Mouse (Mus musculus): ENCODE data around the gene Dcaf12. TPM values are rescaled to one million over a fixed set of nuclear protein-coding genes. Genes with fewer than 3 reads are reported as not detected.
A peak's percentile ranks its signal among the peaks of the same experiment; 100 is the strongest.

The Dcaf12 gene
- total and polyA plus RNA-seq, 3 experiments = 26.5 to 57.9 (median 31.5) TPM

DNA sequence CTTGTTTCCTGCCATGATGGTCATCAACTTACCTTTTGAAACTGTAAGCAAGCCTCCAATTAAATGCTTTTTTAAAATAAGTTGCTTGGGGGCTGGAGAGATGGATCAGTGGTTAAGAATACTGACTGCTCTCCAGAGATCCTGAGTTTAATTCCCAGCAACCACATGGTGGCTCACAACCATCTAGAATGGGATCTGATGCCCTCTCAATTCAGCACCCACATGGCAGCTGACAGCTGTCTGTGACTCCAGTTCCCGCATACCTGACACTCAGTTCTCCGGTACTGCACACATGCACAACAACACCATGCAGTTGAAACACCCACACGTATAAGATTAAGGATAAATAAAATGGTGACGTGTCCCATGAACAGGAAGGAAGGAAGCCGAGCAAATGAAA is 3.6 kb upstream of the Dcaf12 start:
- Histone ChIP-seq H3K27me3 (ENCODE audit: control insufficient read depth, insufficient read depth, low read length) (no peaks in the 10 kb centered on the region), H3K79me2 (replicated peaks; ENCODE audit: control insufficient read depth, insufficient read depth, low read length) (no peaks in the 10 kb centered on the region), H3K36me3 (ENCODE audit: control insufficient read depth, insufficient read depth, low read length) (peaks cover 1% of the 10 kb centered on the region), H3K27ac (no peak overlapping the region), H3K4me3 (no peak overlapping the region), H3K4me1 (ENCODE audit: control insufficient read depth, insufficient read depth, low read length) (peaks cover 4% of the 10 kb centered on the region), H3K9ac (ENCODE audit: low read depth, low read length) (no peak overlapping the region)
- 61% methylated on average over 5 of the region's 5 CpGs for WGBS
- intact Hi-C loops (cut with DNase I) = no loop called here
- DNase-seq = no peak
- no peak for TF ChIP-seq EP300 (IDR thresholded peaks at IDR 0.05; ENCODE audit: insufficient read depth, low read depth, low read length)
- TF ChIP-seq CTCF (IDR thresholded peaks at IDR 0.05) = no peak
- TF ChIP-seq POLR2A (IDR thresholded peaks at IDR 0.05; ENCODE audit: insufficient read depth, low read depth, low read length) = no peak

DNA sequence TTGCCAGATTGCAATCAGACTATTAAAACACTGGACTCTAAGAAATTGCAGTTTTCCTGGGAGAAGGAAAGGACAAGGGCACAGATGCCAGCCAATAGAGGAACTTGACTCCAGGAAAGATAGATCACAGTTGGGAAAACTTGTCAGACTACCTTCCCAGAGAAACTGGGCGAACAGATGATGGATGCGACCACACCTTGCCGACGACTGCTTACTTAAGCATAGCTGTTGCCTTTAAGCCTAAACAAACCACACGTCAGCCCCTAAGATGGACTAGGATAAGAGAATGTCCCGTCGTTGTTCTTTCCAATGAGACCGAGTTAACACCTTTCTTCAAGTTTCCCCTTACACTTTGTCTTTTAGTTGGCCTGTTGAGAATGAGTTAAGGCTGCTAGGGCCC is 484 bp upstream of the Dcaf12 start:
- H3K27ac ChIP-seq = peak overlapping the region; percentile 100
- H3K36me3 ChIP-seq (ENCODE audit: control insufficient read depth, insufficient read depth, low read length) = peaks cover 14% of the 10 kb centered on the region
- peaks cover 4% of the 10 kb centered on the region for H3K4me1 ChIP-seq (ENCODE audit: control insufficient read depth, insufficient read depth, low read length)
- H3K9ac ChIP-seq (ENCODE audit: low read depth, low read length) = peak overlapping the region; percentile 58
- intact Hi-C loops (cut with DNase I) = loop anchor here (1.0 to 2.0 kb wide), 3 partner anchors 34 to 74 kb away; partner anchors contain the start of gene Ubap2
- no peaks in the 10 kb centered on the region for H3K27me3 ChIP-seq (ENCODE audit: control insufficient read depth, insufficient read depth, low read length)
- 57% methylated on average over 8 of the region's 8 CpGs for WGBS
- H3K79me2 ChIP-seq (replicated peaks; ENCODE audit: control insufficient read depth, insufficient read depth, low read length) = no peaks in the 10 kb centered on the region
- peak overlapping the region; percentile 81 for H3K4me3 ChIP-seq
- no peak for DNase-seq
- TF ChIP-seq CTCF (IDR thresholded peaks at IDR 0.05) (no peak), EP300 (IDR thresholded peaks at IDR 0.05; ENCODE audit: insufficient read depth, low read depth, low read length) (no peak), POLR2A (IDR thresholded peaks at IDR 0.05; ENCODE audit: insufficient read depth, low read depth, low read length) (no peak)

DNA sequence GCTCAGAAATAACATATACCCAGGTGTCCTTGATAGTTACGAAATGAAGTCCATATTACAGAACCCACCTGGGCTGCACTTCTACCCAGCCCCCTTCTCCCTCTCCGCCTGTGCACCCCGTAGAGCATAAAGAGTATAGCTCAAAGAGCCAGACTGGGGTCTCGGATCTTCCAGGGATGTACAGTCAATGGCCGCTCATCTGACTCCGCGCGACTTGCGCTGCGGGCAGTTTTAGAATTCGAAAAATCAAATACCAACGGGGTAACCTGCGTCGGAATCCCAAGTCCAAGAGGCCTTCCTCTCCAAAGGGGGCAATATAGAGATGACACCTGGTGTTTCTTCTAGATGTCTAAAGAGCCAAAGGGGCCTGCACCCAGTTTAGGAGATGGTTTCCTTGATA is 967 bp downstream of the Dcaf12 start:
- H3K79me2 ChIP-seq (replicated peaks; ENCODE audit: control insufficient read depth, insufficient read depth, low read length) = peaks cover 1% of the 10 kb centered on the region; the same call in 1 of the 2 replicates
- peak in 1 of 2 experiments; percentile 36 for DNase-seq
- intact Hi-C loops (cut with DNase I) = loop anchor here (2.0 kb wide), 2 partner anchors 39 to 75 kb away; partner anchors contain the start of gene Ubap2
- H3K4me1 ChIP-seq (ENCODE audit: control insufficient read depth, insufficient read depth, low read length) = peaks cover 4% of the 10 kb centered on the region
- H3K4me3 ChIP-seq = peak overlapping the region; percentile 81
- no peak for TF ChIP-seq EP300 (IDR thresholded peaks at IDR 0.05; ENCODE audit: insufficient read depth, low read depth, low read length)
- no peak for TF ChIP-seq CTCF (IDR thresholded peaks at IDR 0.05)
- TF ChIP-seq POLR2A (IDR thresholded peaks at IDR 0.05; ENCODE audit: insufficient read depth, low read depth, low read length) = no peak
- peaks cover 14% of the 10 kb centered on the region for H3K36me3 ChIP-seq (ENCODE audit: control insufficient read depth, insufficient read depth, low read length)
- whole genome bisulfite sequencing = 10% methylated on average over 14 of the region's 14 CpGs
- no peaks in the 10 kb centered on the region for H3K27me3 ChIP-seq (ENCODE audit: control insufficient read depth, insufficient read depth, low read length)
- H3K9ac ChIP-seq (ENCODE audit: low read depth, low read length) = peak overlapping the region; percentile 96
- H3K27ac ChIP-seq = peak overlapping the region; percentile 100

DNA sequence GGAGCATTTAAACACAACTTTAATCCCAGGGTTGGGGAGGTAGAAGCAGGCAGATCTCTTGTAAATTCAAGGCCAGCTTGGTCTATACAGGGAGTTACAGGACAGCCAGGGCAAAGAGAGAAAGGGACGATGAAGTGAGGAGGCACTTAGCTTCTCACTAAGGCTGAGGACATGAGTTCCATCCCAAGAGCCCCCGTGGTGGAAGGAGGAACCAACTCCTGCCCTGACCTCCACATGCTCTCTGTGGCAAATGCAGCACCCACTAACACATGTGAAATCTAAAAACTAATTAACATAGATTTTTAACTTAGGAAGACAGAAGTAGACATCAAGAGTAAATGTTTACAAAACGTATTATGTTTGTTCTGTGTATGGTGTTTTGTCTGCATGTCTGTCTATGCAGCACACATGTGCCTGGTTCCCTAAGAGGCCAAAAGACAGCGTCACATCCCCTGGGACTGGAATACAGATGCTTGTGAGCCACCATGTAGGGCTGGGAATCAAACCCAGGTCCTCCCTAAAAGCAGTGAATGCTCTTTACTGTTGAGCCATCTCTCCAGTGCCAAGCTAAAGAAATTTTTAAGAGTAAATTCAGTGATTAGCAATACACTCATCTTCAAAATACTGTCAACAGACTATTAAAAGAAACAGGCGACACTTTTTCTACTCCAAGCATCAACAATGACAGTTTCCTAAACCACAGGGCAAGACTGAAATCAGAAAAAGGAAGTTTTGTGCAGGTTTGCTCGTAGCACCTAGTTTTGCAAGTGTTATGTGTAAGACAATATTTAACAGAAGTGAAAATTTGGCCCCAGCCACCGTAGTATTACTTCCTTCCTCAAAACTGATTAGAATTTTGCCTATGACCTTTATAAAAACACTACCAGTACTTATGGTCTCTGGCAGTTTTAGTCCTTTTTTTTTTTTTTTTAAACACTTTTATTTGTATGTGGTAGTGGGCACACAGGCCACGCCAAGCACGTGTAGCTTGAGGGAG is 3.8 kb downstream of the Dcaf12 start:
- no peak for TF ChIP-seq POLR2A (IDR thresholded peaks at IDR 0.05; ENCODE audit: insufficient read depth, low read depth, low read length)
- TF ChIP-seq EP300 (IDR thresholded peaks at IDR 0.05; ENCODE audit: insufficient read depth, low read depth, low read length) = no peak
- no peak for TF ChIP-seq CTCF (IDR thresholded peaks at IDR 0.05)
- DNase-seq = no peak
- 73% methylated on average over 9 of the region's 9 CpGs for WGBS
- H3K36me3 ChIP-seq (ENCODE audit: control insufficient read depth, insufficient read depth, low read length) = peaks cover 18% of the 10 kb centered on the region
- no peak overlapping the region for H3K4me3 ChIP-seq
- H3K79me2 ChIP-seq (replicated peaks; ENCODE audit: control insufficient read depth, insufficient read depth, low read length) = peaks cover 3% of the 10 kb centered on the region; the same call in 1 of the 2 replicates
- H3K4me1 ChIP-seq (ENCODE audit: control insufficient read depth, insufficient read depth, low read length) = peaks cover 6% of the 10 kb centered on the region
- H3K9ac ChIP-seq (ENCODE audit: low read depth, low read length) = no peak overlapping the region
- H3K27me3 ChIP-seq (ENCODE audit: control insufficient read depth, insufficient read depth, low read length) = no peaks in the 10 kb centered on the region
- no peak overlapping the region; the same call in 1 of the 2 replicates for H3K27ac ChIP-seq
- intact Hi-C loops (cut with DNase I) = no loop called here

DNA sequence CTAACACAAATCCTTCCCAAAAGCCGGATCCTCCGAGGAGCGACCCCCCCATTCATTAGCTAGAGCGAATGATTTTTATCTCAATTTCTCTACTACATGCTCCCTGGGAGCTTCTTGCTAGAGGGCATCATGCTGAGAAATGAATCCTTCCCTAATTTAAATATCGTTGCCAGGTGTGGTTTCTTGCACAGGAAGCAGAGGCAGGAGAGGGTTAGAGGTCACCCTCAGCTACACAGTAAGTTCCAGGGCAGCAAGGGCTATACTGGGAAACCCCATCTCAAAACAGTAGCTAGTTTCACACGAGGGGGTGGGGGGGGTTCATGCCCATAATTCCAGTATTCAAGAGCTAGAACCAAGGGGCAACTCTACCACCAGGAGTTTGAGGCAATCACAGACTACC is 7.3 kb downstream of the Dcaf12 start:
- H3K27me3 ChIP-seq (ENCODE audit: control insufficient read depth, insufficient read depth, low read length) = no peaks in the 10 kb centered on the region
- H3K27ac ChIP-seq = no peak overlapping the region
- peaks cover 13% of the 10 kb centered on the region for H3K36me3 ChIP-seq (ENCODE audit: control insufficient read depth, insufficient read depth, low read length)
- peaks cover 3% of the 10 kb centered on the region; the same call in 1 of the 2 replicates for H3K79me2 ChIP-seq (replicated peaks; ENCODE audit: control insufficient read depth, insufficient read depth, low read length)
- WGBS = 82% methylated on average over 6 of the region's 6 CpGs
- TF ChIP-seq EP300 (IDR thresholded peaks at IDR 0.05; ENCODE audit: insufficient read depth, low read depth, low read length) (no peak), POLR2A (IDR thresholded peaks at IDR 0.05; ENCODE audit: insufficient read depth, low read depth, low read length) (no peak), CTCF (IDR thresholded peaks at IDR 0.05) (no peak)
- no peak for DNase-seq
- intact Hi-C loops (cut with DNase I) = no loop called here
- no peak overlapping the region for H3K4me3 ChIP-seq
- H3K4me1 ChIP-seq (ENCODE audit: control insufficient read depth, insufficient read depth, low read length) = peaks cover 7% of the 10 kb centered on the region
- H3K9ac ChIP-seq (ENCODE audit: low read depth, low read length) = no peak overlapping the region

Measured in heart, adult 2 months (tissue).